In the genomic region with DNA sequence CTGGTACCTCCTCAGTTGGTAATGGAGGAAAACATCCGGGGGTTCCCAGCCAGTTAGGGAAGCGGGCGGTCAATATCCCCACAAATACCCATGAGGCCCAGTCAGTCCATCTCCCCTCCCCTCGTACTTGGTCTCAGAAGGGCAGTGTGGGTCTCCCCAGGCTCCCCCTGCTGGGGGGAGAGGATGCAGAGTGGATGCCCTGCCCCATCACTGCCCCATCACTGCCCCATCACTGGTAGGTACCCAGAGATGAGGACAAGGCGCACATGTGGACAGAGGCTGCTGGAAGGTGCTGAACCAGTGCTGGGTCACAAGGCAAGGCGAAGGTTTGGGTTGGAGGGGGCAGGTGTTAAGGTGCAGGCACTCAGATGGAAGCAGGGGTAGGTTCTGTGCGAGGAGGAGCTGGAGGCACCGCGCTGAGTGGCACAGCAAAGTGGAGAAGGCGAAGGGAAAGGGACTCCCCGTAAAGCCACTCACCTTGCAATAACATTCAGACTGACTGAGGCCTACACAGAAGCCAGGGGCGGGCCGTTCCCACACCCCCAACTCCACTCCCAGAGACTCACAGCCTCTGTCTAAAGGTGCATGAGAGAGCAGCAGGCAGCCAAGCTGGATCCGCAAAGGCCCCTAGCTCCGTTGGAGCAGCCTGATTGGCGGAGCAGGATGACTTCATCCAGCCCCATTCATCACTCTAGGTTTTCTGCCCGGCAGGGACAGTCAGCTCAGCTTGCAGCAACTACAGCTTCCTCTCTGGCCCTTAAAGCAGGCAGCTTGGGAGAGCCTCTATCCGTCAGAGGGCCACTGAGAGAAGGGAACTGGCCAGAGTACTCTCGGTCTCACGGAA, we compare ENCODE assay signal across 8 mouse cellular contexts.
A peak's percentile ranks its signal among the peaks of the same experiment; 100 is the strongest.
DNase-seq lines count a peak whose midpoint lies in the region; ATAC-seq lines count a peak whose summit lies in the region.

No protein-coding gene starts in this region.

- peak overlapping the region; percentile 47; the same call in 1 of the 2 replicates for H3K27ac ChIP-seq in heart, embryonic 11.5 days (ENCODE audit: low read depth, low read length)
- H3K27ac ChIP-seq in forebrain, embryonic 12.5 days: peak overlapping the region; percentile 85
- H3K27ac ChIP-seq in intestine, embryonic 15.5 days: peak overlapping the region; percentile 41
- no peak overlapping the region for H3K27ac ChIP-seq in liver, embryonic 13.5 days

- H3K9ac ChIP-seq in heart, embryonic 11.5 days (ENCODE audit: low read depth, low read length): peak overlapping the region; percentile 43; the same call in 1 of the 2 replicates
- peak overlapping the region; percentile 49 for H3K9ac ChIP-seq in forebrain, embryonic 12.5 days
- no peak overlapping the region; the same call in 1 of the 2 replicates for H3K9ac ChIP-seq in intestine, embryonic 15.5 days
- H3K9ac ChIP-seq in liver, embryonic 13.5 days: no peak overlapping the region

- intact Hi-C loops in heart, postnatal 25 days (cut with DNase I): loop anchor here (5.0 kb wide), 1 partner anchor 45 kb away; no protein-coding TSS in a partner anchor

- H3K4me2 ChIP-seq in heart, embryonic 11.5 days: peak overlapping the region; percentile 53
- peak overlapping the region; percentile 52 for H3K4me2 ChIP-seq in forebrain, embryonic 12.5 days
- peak overlapping the region; percentile 45 for H3K4me2 ChIP-seq in intestine, embryonic 15.5 days (replicated peaks)
- H3K4me2 ChIP-seq in liver, embryonic 13.5 days: peak overlapping the region; percentile 15; the same call in 1 of the 2 replicates

- no peaks in the 10 kb centered on the region for H3K27me3 ChIP-seq in heart, embryonic 11.5 days (ENCODE audit: control insufficient read depth, insufficient read depth, low read length)
- no peaks in the 10 kb centered on the region for H3K27me3 ChIP-seq in forebrain, embryonic 12.5 days
- no peaks in the 10 kb centered on the region for H3K27me3 ChIP-seq in intestine, embryonic 15.5 days (replicated peaks)
- H3K27me3 ChIP-seq in liver, embryonic 13.5 days: no peaks in the 10 kb centered on the region

- H3K9me3 ChIP-seq in heart, embryonic 11.5 days (replicated peaks; ENCODE audit: control insufficient read depth, low read length): no peaks in the 10 kb centered on the region
- H3K9me3 ChIP-seq in forebrain, embryonic 12.5 days: no peaks in the 10 kb centered on the region
- H3K9me3 ChIP-seq in intestine, embryonic 15.5 days: no peaks in the 10 kb centered on the region
- H3K9me3 ChIP-seq in liver, embryonic 13.5 days (replicated peaks): no peaks in the 10 kb centered on the region

- H3K36me3 ChIP-seq in heart, embryonic 11.5 days (ENCODE audit: control insufficient read depth, insufficient read depth, low read length): no peaks in the 10 kb centered on the region
- no peaks in the 10 kb centered on the region for H3K36me3 ChIP-seq in forebrain, embryonic 12.5 days (replicated peaks)
- H3K36me3 ChIP-seq in intestine, embryonic 15.5 days: no peaks in the 10 kb centered on the region
- H3K36me3 ChIP-seq in liver, embryonic 13.5 days: no peaks in the 10 kb centered on the region

- WGBS in heart, embryonic 11.5 days (ENCODE audit: insufficient replicate concordance): 23% methylated on average over 20 of the region's 20 CpGs
- WGBS in forebrain, embryonic 12.5 days: 14% methylated on average over 20 of the region's 20 CpGs
- 33% methylated on average over 20 of the region's 20 CpGs for WGBS in intestine, embryonic 15.5 days
- 35% methylated on average over 20 of the region's 20 CpGs for WGBS in liver, embryonic 13.5 days (ENCODE audit: insufficient replicate concordance)

- peak; percentile 72 for ATAC-seq in heart, embryonic 11.5 days (replicated peaks; ENCODE audit: insufficient number of reproducible peaks, low FRiP score, low TSS enrichment)
- ATAC-seq in forebrain, embryonic 12.5 days (ENCODE audit: low FRiP score): peak; percentile 93
- ATAC-seq in intestine, embryonic 15.5 days: peak; percentile 67
- ATAC-seq in liver, embryonic 13.5 days (ENCODE audit: low read depth): peak; percentile 23; the same call in 1 of the 2 replicates

- 0 out of 2 replicates have a peak overlapping the region, but pooled peaks have one; percentile 18 for H3K4me3 ChIP-seq in heart, embryonic 11.5 days (ENCODE audit: low read depth, low read length)
- peak overlapping the region; percentile 22 for H3K4me3 ChIP-seq in forebrain, embryonic 12.5 days (replicated peaks)
- H3K4me3 ChIP-seq in intestine, embryonic 15.5 days (replicated peaks): no peak overlapping the region
- H3K4me3 ChIP-seq in liver, embryonic 13.5 days (replicated peaks): no peak overlapping the region

- H3K4me1 ChIP-seq in heart, embryonic 11.5 days (ENCODE audit: control insufficient read depth, insufficient read depth, low read length): peaks cover 13% of the 10 kb centered on the region
- peaks cover 27% of the 10 kb centered on the region for H3K4me1 ChIP-seq in forebrain, embryonic 12.5 days
- H3K4me1 ChIP-seq in intestine, embryonic 15.5 days (replicated peaks): peaks cover 14% of the 10 kb centered on the region
- peaks cover 5% of the 10 kb centered on the region; the same call in 1 of the 2 replicates for H3K4me1 ChIP-seq in liver, embryonic 13.5 days (replicated peaks)

- no peak for DNase-seq in heart, postnatal 25 days (ENCODE audit: low spot score)
- peak; percentile 97 for DNase-seq in brain, adult 2 months (ENCODE audit: low read depth, low spot score)
- no peak for DNase-seq in liver, embryonic 13.5 days
- peak; percentile 58 for DNase-seq in right cerebral cortex, postnatal 4 days
- DNase-seq in ovary, postnatal 36 days (ENCODE audit: low spot score): no peak

Comparison
In these comparisons a context has a peak if more than half of its experiments do, and no peak if none do; other contexts are left out.
1. ATAC-seq: peak in every context shown above with its lines; median percentile 93 in forebrain, embryonic 12.5 days; 72 in heart, embryonic 11.5 days; 67 in intestine, embryonic 15.5 days; 23 in liver, embryonic 13.5 days.
2. H3K4me3 ChIP-seq: peak in heart, embryonic 11.5 days (single experiment) and forebrain, embryonic 12.5 days (single experiment); none in intestine, embryonic 15.5 days (single experiment) and liver, embryonic 13.5 days (single experiment).
3. H3K9ac ChIP-seq: peak in heart, embryonic 11.5 days (single experiment) and forebrain, embryonic 12.5 days (single experiment); none in intestine, embryonic 15.5 days (single experiment) and liver, embryonic 13.5 days (single experiment).
4. DNase-seq: peak in brain, adult 2 months (single experiment) and right cerebral cortex, postnatal 4 days (single experiment); none in heart, postnatal 25 days (single experiment), liver, embryonic 13.5 days (single experiment) and ovary, postnatal 36 days (single experiment).
5. Peak in every context shown above with its lines, with median percentiles within 50 percentile points of each other: H3K4me2 ChIP-seq.